Mouse (Mus musculus): ENCODE results near the gene Zfx.

The Zfx gene

GRCm38 (mm10) chrX:94060751-94061150 lies 62.8 kb downstream of the Zfx start:
- DNase-seq (ENCODE audit: low spot score in 2 of 2), result no peak

DNA sequence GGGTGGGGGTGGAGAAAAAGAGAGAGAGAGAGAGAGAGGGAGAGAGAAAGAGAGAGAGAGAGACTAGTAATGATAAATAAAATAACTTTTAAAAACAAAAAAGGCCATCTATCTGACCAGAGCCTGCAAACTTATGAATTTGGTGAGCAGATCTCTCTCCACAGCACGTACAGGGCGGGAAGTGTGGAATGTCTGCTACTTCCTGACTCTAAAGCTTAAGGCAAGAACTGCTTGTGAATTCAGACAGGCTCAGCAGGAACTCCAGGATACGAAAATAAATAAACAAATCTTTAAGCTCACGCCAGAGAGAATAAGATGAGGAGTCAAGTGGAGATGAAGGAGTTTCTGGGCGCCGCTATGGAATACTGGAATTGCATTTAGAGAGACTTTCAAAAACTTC lies 64.8 kb downstream of the Zfx start:
- DNase-seq (ENCODE audit: low spot score in 2 of 2), result no peak

DNA sequence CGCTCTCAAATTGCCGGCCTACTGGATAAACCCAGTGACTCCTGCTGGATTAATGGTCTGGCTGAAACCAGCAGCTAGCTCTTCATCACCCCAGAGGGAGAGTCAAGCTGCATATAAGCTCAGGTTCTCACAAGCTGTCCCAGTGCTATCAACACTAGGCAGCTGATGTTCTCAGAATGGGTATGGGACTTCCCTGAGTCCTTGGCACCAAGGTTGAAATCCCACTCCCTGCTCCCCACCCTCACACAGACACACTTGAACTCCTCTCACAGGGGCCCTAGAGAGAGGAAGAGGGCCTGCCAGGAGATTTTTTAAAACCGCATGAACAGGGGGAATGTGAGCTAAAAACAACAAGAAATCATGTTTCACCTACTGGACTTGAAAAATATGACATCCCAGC lies 74.5 kb downstream of the Zfx start:
- no peak for DNase-seq (ENCODE audit: low spot score in 2 of 2)

GRCm38 (mm10) chrX:94048048-94048447 lies 75.5 kb downstream of the Zfx start:
- no peak for DNase-seq (ENCODE audit: low spot score in 2 of 2)

DNA sequence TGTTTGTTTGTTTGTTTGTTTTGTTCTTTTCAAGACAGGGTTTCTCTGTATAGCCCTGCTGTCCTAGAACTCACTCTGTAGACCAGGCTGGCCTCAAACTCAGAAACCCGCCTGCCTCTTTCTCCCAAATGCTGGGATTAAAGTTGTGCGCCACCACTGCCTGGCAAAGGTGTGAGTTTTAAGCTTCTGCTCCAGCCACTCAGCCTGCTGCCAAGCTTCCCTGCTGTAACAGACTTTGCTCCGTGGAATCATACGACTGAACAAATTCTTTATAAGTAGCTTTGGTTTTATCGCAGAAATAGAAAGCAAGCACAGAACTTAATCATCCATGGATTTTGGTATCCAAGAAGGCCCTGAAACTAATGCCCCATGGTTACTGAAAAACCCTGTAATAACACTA lies 76.1 kb downstream of the Zfx start:
- no peak for DNase-seq (ENCODE audit: low spot score in 2 of 2)

GRCm38 (mm10) chrX:94032937-94033336 lies 90.6 kb downstream of the Zfx start:
- DNase-seq (ENCODE audit: low spot score in 2 of 2), result peak; percentile 8 to 12

DNA sequence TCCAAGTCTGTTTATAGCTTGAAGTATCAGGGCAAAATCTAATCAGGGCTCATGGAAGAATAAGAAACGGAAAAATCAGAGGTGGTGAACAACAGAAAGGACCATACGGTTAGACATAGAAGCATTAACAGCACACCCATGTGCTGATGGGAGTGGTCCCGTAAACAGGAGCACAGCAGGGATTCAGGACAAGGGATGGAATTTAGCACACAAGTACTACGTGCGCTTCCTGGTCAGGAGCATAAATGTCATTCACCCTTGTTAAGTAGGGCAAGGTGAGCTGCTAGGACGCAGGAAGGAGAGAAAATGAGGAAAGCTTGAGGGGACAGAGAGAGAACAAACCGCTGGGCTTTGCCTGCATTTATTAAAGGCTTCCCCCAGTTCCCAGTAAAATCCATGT lies 93.4 kb downstream of the Zfx start:
- DNase-seq (ENCODE audit: low spot score in 2 of 2), result no peak

Measured in spleen, postnatal 14 days (tissue).